Mouse (Mus musculus) midbrain, embryonic 12.5 days (tissue): Measurements from ENCODE around the gene Mrps7. TPM values are rescaled to one million over a fixed set of nuclear protein-coding genes. Genes with fewer than 3 reads are reported as not detected.

Experiments used
- ATAC-seq: fragments of 200-750 bp; cut with Nextera tagmentation; 2 replicates; pipeline ENCODE4 v1.8.0; 2017; ENCODE audit warnings: low read depth, moderate TSS enrichment, moderate library complexity; ENCODE audit not compliant: low FRiP score
- H3K27ac ChIP-seq: fragments of 300-500 bp; sonication (generic); replicated peaks from 2 replicates; pipeline ENCODE4 v1.5.1; 2016; ENCODE audit warnings: mild to moderate bottlenecking
- H3K27me3 ChIP-seq: fragments of 300-500 bp; sonication (generic); 2 replicates; pipeline ENCODE4 v1.6.1; 2016; ENCODE audit warnings: mild to moderate bottlenecking
- H3K36me3 ChIP-seq: fragments of 300-500 bp; sonication (generic); 2 replicates; pipeline ENCODE4 v1.6.1; 2016
- H3K4me1 ChIP-seq: fragments of 300-500 bp; sonication (generic); 2 replicates; pipeline ENCODE4 v1.6.1; 2016
- H3K4me2 ChIP-seq: fragments of 300-500 bp; sonication (generic); replicated peaks from 2 replicates; pipeline ENCODE4 v1.6.1; 2016; ENCODE audit warnings: mild to moderate bottlenecking, moderate library complexity
- H3K4me3 ChIP-seq: fragments of 300-500 bp; sonication (generic); 2 replicates; pipeline ENCODE4 v1.5.1; 2016; ENCODE audit warnings: mild to moderate bottlenecking
- H3K9ac ChIP-seq: fragments of 300-500 bp; sonication (generic); replicated peaks from 2 replicates; pipeline ENCODE4 v1.6.1; 2016; ENCODE audit warnings: mild to moderate bottlenecking, moderate library complexity
- H3K9me3 ChIP-seq: fragments of 300-500 bp; sonication (generic); 2 replicates; pipeline ENCODE4 v1.6.1; 2016; ENCODE audit warnings: mild to moderate bottlenecking
- WGBS: fragments of 180-500 bp; shearing (Covaris S2); methylation state at CpG from one replicate; pipeline ENCODE4 v1.1.7; 2016; 5-methylcytosine and 5-hydroxymethylcytosine counted together
- polyA plus RNA-seq: library from polyadenylated mRNA; unstranded; fragments of >200 nt; fragmentation: Nextera tagmentation; extraction: Ambion mirVana; gene quantifications from 2 replicates; pipeline ENCODE4 v1.2.1, GENCODE M21; 2016

Gene Mrps7
- polyA plus RNA-seq, 1 experiment from 2014 or later, result 85.7 TPM

GRCm38 (mm10) chr11:115590526-115591075, 13.1 kb upstream of the Mrps7 start:
- Histone ChIP-seq H3K4me3 (no peak overlapping the region), H3K27me3 (no peaks in the 10 kb centered on the region), H3K4me1 (no peaks in the 10 kb centered on the region), H3K9ac (no peak overlapping the region), H3K27ac (no peak overlapping the region), H3K36me3 (peaks cover 93% of the 10 kb centered on the region), H3K9me3 (no peaks in the 10 kb centered on the region), H3K4me2 (no peak overlapping the region)
- no peak for ATAC-seq
- WGBS, result 93% methylated on average over 2 of the region's 2 CpGs

GRCm38 (mm10) chr11:115595209-115595608, 8.5 kb upstream of the Mrps7 start:
- Histone ChIP-seq H3K4me1 (no peaks in the 10 kb centered on the region), H3K27me3 (no peaks in the 10 kb centered on the region), H3K36me3 (peaks cover 73% of the 10 kb centered on the region), H3K4me2 (no peak overlapping the region), H3K27ac (no peak overlapping the region), H3K9me3 (no peaks in the 10 kb centered on the region), H3K9ac (no peak overlapping the region), H3K4me3 (no peak overlapping the region)
- no peak for ATAC-seq
- 94% methylated on average over 3 of the region's 3 CpGs for WGBS

GRCm38 (mm10) chr11:115598309-115598708, 5.4 kb upstream of the Mrps7 start:
- peaks cover 10% of the 10 kb centered on the region for H3K4me1 ChIP-seq
- H3K27me3 ChIP-seq, result no peaks in the 10 kb centered on the region
- 95% methylated on average over 4 of the region's 4 CpGs for WGBS
- H3K4me2 ChIP-seq, result no peak overlapping the region
- no peak overlapping the region for H3K4me3 ChIP-seq
- no peak overlapping the region for H3K9ac ChIP-seq
- no peak for ATAC-seq
- no peaks in the 10 kb centered on the region for H3K9me3 ChIP-seq
- H3K36me3 ChIP-seq, result peaks cover 52% of the 10 kb centered on the region
- no peak overlapping the region for H3K27ac ChIP-seq

- Histone ChIP-seq H3K27ac (no peak overlapping the region), H3K4me1 (peaks cover 13% of the 10 kb centered on the region), H3K36me3 (peaks cover 38% of the 10 kb centered on the region), H3K4me2 (no peak overlapping the region), H3K9me3 (no peaks in the 10 kb centered on the region), H3K4me3 (no peak overlapping the region), H3K27me3 (no peaks in the 10 kb centered on the region), H3K9ac (no peak overlapping the region)
- 96% methylated on average over 7 of the region's 7 CpGs for WGBS
- ATAC-seq, result no peak
Measured at GRCm38 (mm10) chr11:115599722-115600121, 4.0 kb upstream of the Mrps7 start.

GRCm38 (mm10) chr11:115600743-115601142, 3.0 kb upstream of the Mrps7 start:
- peaks cover 22% of the 10 kb centered on the region for H3K4me1 ChIP-seq
- H3K9ac ChIP-seq, result no peak overlapping the region
- no peak overlapping the region for H3K4me2 ChIP-seq
- no peak overlapping the region for H3K27ac ChIP-seq
- no peaks in the 10 kb centered on the region for H3K27me3 ChIP-seq
- no peak overlapping the region for H3K4me3 ChIP-seq
- no peaks in the 10 kb centered on the region for H3K9me3 ChIP-seq
- ATAC-seq, result no peak
- over 99% methylated on average over 15 of the region's 15 CpGs for WGBS
- H3K36me3 ChIP-seq, result peaks cover 34% of the 10 kb centered on the region

GRCm38 (mm10) chr11:115601174-115601573, 2.6 kb upstream of the Mrps7 start:
- WGBS, result 93% methylated on average over 4 of the region's 4 CpGs
- peaks cover 35% of the 10 kb centered on the region for H3K36me3 ChIP-seq

GRCm38 (mm10) chr11:115603128-115603475, 623 bp upstream of the Mrps7 start:
- peak overlapping the region; percentile 94 for H3K4me2 ChIP-seq
- H3K36me3 ChIP-seq, result peaks cover 40% of the 10 kb centered on the region
- peak overlapping the region; percentile 96 for H3K9ac ChIP-seq
- WGBS, result 7% methylated on average over 15 of the region's 15 CpGs
- no peaks in the 10 kb centered on the region for H3K9me3 ChIP-seq
- peak overlapping the region; percentile 98 for H3K4me3 ChIP-seq
- no peaks in the 10 kb centered on the region for H3K27me3 ChIP-seq
- H3K27ac ChIP-seq, result peak overlapping the region; percentile 88
- peaks cover 22% of the 10 kb centered on the region for H3K4me1 ChIP-seq
- no peak for ATAC-seq

More at GRCm38 (mm10) chr11:115601174-115601573, 2.6 kb upstream of the Mrps7 start:
- Histone ChIP-seq H3K9me3 (no peaks in the 10 kb centered on the region), H3K27me3 (no peaks in the 10 kb centered on the region), H3K4me2 (no peak overlapping the region), H3K9ac (no peak overlapping the region), H3K4me3 (no peak overlapping the region), H3K4me1 (peaks cover 22% of the 10 kb centered on the region), H3K27ac (no peak overlapping the region)
- ATAC-seq, result no peak

- peaks cover 48% of the 10 kb centered on the region for H3K36me3 ChIP-seq
Measured at GRCm38 (mm10) chr11:115604304-115604696, 575 bp downstream of the Mrps7 start.

GRCm38 (mm10) chr11:115606733-115607132, 3.0 kb downstream of the Mrps7 start:
- Histone ChIP-seq H3K27me3 (peaks cover 6% of the 10 kb centered on the region), H3K9ac (no peak overlapping the region), H3K27ac (no peak overlapping the region), H3K36me3 (peaks cover 42% of the 10 kb centered on the region), H3K4me3 (no peak overlapping the region), H3K9me3 (no peaks in the 10 kb centered on the region), H3K4me2 (no peak overlapping the region), H3K4me1 (peaks cover 25% of the 10 kb centered on the region)
- ATAC-seq, result no peak
- 96% methylated on average over 18 of the region's 18 CpGs for WGBS

More at GRCm38 (mm10) chr11:115604304-115604696, 575 bp downstream of the Mrps7 start:
- no peaks in the 10 kb centered on the region for H3K27me3 ChIP-seq
- peak; percentile 45 for ATAC-seq
- no peaks in the 10 kb centered on the region for H3K9me3 ChIP-seq
- peak overlapping the region; percentile 98 for H3K4me3 ChIP-seq
- peak overlapping the region; percentile 96 for H3K9ac ChIP-seq
- under 1% methylated on average over 26 of the region's 26 CpGs for WGBS
- peak overlapping the region; percentile 94 for H3K4me2 ChIP-seq
- H3K4me1 ChIP-seq, result peaks cover 22% of the 10 kb centered on the region
- H3K27ac ChIP-seq, result peak overlapping the region; percentile 88

GRCm38 (mm10) chr11:115608421-115609399, 5.0 kb downstream of the Mrps7 start:
- peaks cover 42% of the 10 kb centered on the region for H3K36me3 ChIP-seq
- H3K4me3 ChIP-seq, result no peak overlapping the region
- WGBS, result 82% methylated on average over 23 of the region's 23 CpGs
- H3K27ac ChIP-seq, result no peak overlapping the region
- ATAC-seq, result no peak
- no peak overlapping the region for H3K9ac ChIP-seq
- peaks cover 25% of the 10 kb centered on the region for H3K4me1 ChIP-seq
- no peaks in the 10 kb centered on the region for H3K9me3 ChIP-seq
- H3K4me2 ChIP-seq, result no peak overlapping the region
- H3K27me3 ChIP-seq, result peaks cover 12% of the 10 kb centered on the region

- Histone ChIP-seq H3K4me3 (no peak overlapping the region), H3K27ac (no peak overlapping the region), H3K36me3 (peaks cover 42% of the 10 kb centered on the region), H3K27me3 (peaks cover 21% of the 10 kb centered on the region), H3K4me2 (no peak overlapping the region), H3K9ac (no peak overlapping the region), H3K9me3 (no peaks in the 10 kb centered on the region), H3K4me1 (peaks cover 23% of the 10 kb centered on the region)
- WGBS, result 76% methylated on average over 3 of the region's 3 CpGs
- ATAC-seq, result no peak
Measured at GRCm38 (mm10) chr11:115609576-115609975, 5.9 kb downstream of the Mrps7 start.

GRCm38 (mm10) chr11:115611173-115611572, 7.4 kb downstream of the Mrps7 start:
- H3K4me1 ChIP-seq, result peaks cover 14% of the 10 kb centered on the region
- H3K36me3 ChIP-seq, result peaks cover 38% of the 10 kb centered on the region
- no peak overlapping the region for H3K9ac ChIP-seq
- no peak for ATAC-seq
- no peak overlapping the region for H3K27ac ChIP-seq
- peaks cover 22% of the 10 kb centered on the region for H3K27me3 ChIP-seq
- H3K4me2 ChIP-seq, result no peak overlapping the region
- 81% methylated on average over 6 of the region's 6 CpGs for WGBS
- H3K4me3 ChIP-seq, result no peak overlapping the region
- H3K9me3 ChIP-seq, result no peaks in the 10 kb centered on the region
